Mouse (Mus musculus): ENCODE results near the gene 0610012G03Rik.
A peak's percentile ranks its signal among the peaks of the same experiment; 100 is the strongest.

The 0610012G03Rik gene

DNA sequence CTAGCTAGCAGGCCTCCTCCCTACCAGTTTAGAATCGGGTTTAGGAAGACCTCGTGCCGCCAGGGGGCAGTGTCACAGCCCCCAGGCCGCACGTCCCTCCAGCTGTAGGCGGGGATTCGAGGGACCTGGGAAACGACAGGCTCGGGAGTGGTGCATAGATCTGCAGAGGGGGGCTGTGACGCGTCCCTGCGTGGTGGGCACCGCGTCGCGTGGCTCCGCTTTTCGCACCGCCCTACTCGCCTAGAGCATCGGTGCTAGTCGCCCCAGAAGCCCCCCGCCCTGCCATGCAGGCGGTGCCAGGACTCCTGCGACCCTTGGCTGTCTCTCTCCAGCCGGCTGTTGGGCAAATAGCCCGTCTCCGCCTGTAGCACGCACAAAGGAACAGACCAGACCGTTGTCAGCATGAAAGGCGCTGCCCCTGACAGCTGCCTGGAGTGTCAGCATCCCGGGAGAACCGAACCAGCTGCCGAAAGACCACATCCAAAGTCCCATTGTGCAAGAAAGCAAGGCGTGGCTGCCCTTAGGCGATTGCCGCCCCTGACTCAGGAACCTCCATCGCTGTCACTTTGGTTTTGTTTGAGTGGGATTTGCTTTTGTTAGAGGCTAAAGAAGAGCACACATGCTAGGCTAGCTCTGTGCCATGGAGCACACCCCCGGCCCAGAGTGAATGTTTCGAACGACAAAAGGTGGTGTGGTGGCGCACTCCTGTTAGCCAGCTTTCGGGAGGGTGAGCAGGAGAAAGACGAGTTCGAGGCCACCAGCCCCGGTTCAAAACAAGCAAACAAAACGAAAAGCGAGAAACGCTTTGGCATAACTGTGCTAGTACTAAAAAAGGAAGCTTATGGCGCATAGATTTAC lies 15.2 kb downstream of the 0610012G03Rik start:
- DNase-seq (ENCODE audit: extremely low spot score, low read depth, low spot score) = peak; percentile 86

GRCm38 (mm10) chr16:31932255-31932654 lies 16.0 kb downstream of the 0610012G03Rik start:
- DNase-seq (ENCODE audit: extremely low spot score, low read depth, low spot score) = no peak

GRCm38 (mm10) chr16:31931330-31931729 lies 17.0 kb downstream of the 0610012G03Rik start:
- DNase-seq (ENCODE audit: extremely low spot score, low read depth, low spot score) = no peak

DNA sequence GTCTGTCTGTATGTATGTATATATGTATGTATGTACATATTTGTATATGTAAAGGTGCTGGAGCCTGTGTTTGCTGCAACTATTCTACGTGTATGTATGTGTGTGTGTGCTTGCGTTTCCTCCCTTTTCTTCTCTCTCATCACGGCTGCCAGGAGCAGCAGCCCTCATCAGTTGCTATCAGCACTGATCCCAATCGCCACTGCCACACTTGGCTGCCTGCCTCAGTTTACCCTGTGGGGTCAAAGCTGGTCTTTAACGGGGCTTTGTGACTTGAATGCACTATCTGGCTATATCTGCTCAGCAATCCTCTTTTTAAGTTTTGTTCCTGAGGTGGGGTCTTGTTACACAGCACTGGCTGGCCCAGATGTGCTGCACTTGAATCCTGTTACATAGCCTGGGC lies 20.9 kb downstream of the 0610012G03Rik start:
- DNase-seq (ENCODE audit: extremely low spot score, low read depth, low spot score) = no peak

GRCm38 (mm10) chr16:31926547-31927182 lies 21.6 kb downstream of the 0610012G03Rik start:
- no peak for DNase-seq (ENCODE audit: extremely low spot score, low read depth, low spot score)

DNA sequence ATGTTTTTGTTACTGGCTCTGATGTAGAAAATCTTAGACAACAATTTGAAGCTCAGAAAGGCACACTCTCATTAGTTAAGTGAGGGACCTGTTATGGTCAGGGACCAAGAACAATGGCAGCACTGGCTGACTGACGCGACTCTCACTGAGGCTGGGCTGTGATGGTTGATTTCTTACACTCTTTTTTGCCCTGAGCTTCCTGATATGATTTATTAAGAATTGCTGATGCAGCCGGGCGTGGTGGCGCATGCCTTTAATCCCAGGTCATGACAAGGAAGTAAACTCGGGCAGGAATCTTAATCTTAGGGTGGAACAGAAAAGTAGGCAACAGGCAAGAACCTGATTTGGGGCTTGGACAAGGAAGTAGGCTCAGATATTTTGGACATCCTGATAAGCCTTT lies 22.2 kb downstream of the 0610012G03Rik start:
- no peak for DNase-seq (ENCODE audit: extremely low spot score, low read depth, low spot score)

DNA sequence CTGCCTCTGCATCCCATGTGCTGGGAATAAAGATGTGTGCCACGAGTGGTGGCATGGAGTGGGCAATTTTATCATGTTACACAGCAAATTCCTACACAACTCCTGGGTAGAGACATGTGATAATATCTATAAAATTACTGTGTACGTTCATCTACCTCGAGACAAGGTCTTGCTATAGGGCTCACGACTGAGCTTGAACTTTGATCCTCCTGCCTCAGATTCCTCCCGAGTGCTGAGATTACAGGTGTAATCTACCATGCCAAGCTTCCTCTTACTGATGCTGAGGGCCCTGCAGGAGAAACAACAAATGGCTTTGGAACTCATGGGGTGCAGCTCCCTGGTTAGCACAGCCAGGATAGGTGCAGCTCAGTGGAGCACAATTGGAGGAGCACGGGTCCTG lies 23.9 kb downstream of the 0610012G03Rik start:
- DNase-seq (ENCODE audit: extremely low spot score, low read depth, low spot score) = no peak

GRCm38 (mm10) chr16:31918248-31918724 lies 30.0 kb downstream of the 0610012G03Rik start:
- peak; percentile 85 for DNase-seq (ENCODE audit: extremely low spot score, low read depth, low spot score)

DNA sequence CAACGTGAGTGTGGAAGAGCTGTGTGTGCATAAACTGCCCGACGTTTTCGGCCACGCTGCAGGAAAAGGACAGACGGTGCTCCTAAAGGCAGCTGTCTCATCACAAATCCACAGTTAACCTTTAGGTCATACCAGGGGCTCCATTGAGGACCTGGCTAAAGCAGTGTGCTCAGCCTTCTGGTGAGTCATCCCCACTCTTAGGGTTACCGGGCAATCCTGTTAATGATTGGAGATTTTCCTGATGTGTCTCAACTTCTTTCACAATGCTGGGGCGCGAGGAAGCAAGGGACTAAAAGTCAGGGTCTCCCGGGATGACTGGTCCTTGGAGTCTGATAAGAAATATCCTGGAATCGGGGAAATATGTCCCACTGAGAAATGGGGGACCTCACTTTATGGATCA lies 30.5 kb downstream of the 0610012G03Rik start:
- no peak for DNase-seq (ENCODE audit: extremely low spot score, low read depth, low spot score)

- no peak for DNase-seq (ENCODE audit: extremely low spot score, low read depth, low spot score)
Observed at GRCm38 (mm10) chr16:31910281-31910847, 37.9 kb downstream of the 0610012G03Rik start.

- DNase-seq (ENCODE audit: extremely low spot score, low read depth, low spot score) = no peak
Observed at GRCm38 (mm10) chr16:31908959-31909358, 39.3 kb downstream of the 0610012G03Rik start.

- DNase-seq (ENCODE audit: extremely low spot score, low read depth, low spot score) = no peak
Observed at GRCm38 (mm10) chr16:31906896-31907295, 41.4 kb downstream of the 0610012G03Rik start.

GRCm38 (mm10) chr16:31905891-31906825 lies 42.1 kb downstream of the 0610012G03Rik start:
- no peak for DNase-seq (ENCODE audit: extremely low spot score, low read depth, low spot score)

DNA sequence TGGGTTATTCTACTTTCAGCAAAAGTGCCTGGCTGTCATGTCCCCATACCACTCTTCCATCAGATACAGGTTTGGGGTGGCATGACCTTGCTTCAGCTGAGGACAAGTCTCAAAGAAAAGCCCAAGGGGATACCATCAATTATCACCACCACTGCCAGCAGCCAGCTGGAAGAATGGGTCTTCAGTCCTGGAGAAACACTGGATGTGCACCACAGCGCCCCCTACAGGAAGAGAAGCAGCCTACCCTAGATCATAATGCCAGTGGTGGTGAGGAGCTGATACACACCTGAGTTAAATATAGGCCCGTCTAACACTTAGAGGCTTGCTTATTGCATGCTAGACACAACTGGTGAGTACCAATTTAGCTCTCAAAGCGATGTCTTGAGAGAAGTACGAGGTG lies 43.0 kb downstream of the 0610012G03Rik start:
- DNase-seq (ENCODE audit: extremely low spot score, low read depth, low spot score) = no peak

DNA sequence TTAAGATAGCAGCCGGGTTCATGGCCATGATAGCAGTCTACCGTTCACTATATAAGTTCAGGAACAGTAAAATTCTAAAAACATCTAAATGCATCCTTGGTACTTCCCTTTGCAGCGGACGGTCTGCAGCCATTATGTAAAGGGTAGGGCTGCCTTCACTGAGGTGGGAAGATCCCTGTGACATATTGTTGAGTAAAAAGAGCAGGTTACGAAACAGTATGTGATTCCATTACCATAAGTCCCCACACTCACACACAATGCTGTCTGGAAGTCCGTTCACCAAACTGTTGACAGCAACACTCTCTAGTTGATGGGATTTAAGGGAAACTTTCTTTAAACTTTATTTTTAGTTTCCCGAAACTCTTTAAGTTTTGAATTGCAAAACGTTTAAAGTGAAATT lies 45.1 kb downstream of the 0610012G03Rik start:
- no peak for DNase-seq (ENCODE audit: extremely low spot score, low read depth, low spot score)

GRCm38 (mm10) chr16:31901886-31902285 lies 46.4 kb downstream of the 0610012G03Rik start:
- DNase-seq (ENCODE audit: extremely low spot score, low read depth, low spot score) = no peak

DNA sequence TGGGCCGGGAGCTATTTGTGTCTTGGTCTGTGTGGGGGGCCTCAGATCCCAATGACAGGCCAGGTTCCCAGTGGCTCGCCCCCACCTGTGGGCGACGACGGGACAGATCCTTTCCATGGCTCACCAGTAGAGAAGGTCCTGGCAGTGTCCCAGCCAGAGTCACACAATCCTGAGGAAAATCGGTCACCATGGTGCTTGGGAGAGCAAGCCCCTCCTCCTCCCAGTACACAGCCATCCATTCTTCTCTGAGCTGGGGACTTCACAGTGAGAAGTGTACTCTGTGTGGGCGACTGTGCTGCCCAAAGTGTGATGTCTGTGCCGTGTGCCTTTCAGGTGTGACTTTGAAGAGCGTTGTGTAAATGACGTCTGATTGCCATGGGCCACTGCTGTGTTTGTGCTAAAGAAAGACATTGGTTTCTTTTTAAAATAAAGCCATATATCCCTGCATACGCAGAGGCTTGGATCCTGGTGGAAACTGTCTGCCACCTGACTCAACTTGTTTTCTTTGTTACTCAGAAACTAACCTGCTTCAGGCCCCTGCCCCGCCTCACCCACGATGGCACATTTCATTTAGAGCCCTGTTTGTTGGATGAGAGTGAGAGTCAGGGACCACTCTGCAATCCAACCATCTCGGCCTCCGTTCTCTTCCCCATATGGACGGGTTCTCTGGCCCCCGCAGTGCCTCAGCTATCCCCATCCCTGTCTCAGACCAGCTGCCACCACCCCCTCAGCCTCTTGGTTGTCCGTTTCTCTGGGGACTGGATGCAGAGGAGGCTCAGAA lies 49.6 kb downstream of the 0610012G03Rik start:
- no peak for DNase-seq (ENCODE audit: extremely low spot score, low read depth, low spot score)
